ENCODE assay signal across 25 mouse cellular contexts in the genomic region with DNA sequence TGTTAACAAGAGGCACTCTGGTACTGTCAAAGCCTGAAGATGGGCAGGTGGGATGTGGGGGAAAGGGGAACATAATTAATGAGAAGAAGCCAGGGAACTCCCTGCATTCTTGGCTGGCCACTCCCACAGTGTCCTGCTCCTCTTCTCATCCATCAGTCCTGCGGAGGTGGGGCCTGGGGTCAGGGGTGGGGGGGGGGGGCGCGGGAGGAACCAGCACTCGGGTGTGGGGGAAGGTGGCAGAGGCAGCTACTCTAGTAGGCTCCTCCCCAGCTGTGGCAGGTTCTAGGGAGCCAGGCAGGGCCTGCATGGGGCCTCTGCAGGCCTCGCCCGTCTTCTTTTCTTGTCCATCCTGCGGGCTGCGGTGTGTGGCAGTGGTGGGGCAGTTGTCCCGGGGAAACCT. TPM values are rescaled to one million over a fixed set of nuclear protein-coding genes. Genes with fewer than 3 reads are reported as not detected.
DNase-seq lines count a peak whose midpoint lies in the region; ATAC-seq and TF ChIP-seq lines count a peak whose summit lies in the region.
"Had no signal": no experiment of that assay in that cellular context is flagged by ENCODE, and none has a peak within 500 bp of the region (broad histone marks: within the 10 kb centered on the region; RNA-seq: fewer than 3 reads in every experiment).

No protein-coding gene starts in this region.

- TF ChIP-seq POLR2A in kidney, adult 2 months (IDR thresholded peaks at IDR 0.05; ENCODE audit: low read depth, low read length): no peak

- peaks cover 4% of the 10 kb centered on the region; the same call in 1 of the 2 replicates for H3K4me1 ChIP-seq in heart, embryonic 10.5 days
- H3K4me1 ChIP-seq in hindbrain, embryonic 12.5 days: peaks cover 3% of the 10 kb centered on the region; the same call in 1 of the 2 replicates
- no peaks in the 10 kb centered on the region for H3K4me1 ChIP-seq in hindbrain, postnatal 0 days (ENCODE audit: insufficient read depth, low read length)
- no peaks in the 10 kb centered on the region for H3K4me1 ChIP-seq in kidney, postnatal 0 days (replicated peaks; ENCODE audit: insufficient read depth, low read length)
- no peaks in the 10 kb centered on the region for H3K4me1 ChIP-seq in kidney, adult 2 months (ENCODE audit: control insufficient read depth, insufficient read depth, low read length)
- no peaks in the 10 kb centered on the region for H3K4me1 ChIP-seq in E14TG2a.4 (replicated peaks; ENCODE audit: low read depth, low read length)
- H3K4me1 ChIP-seq: embryonic facial prominence, embryonic 12.5 days; heart, embryonic 12.5 days had no signal

- no peaks in the 10 kb centered on the region for H3K9me3 ChIP-seq in heart, embryonic 10.5 days
- no peaks in the 10 kb centered on the region for H3K9me3 ChIP-seq in hindbrain, embryonic 12.5 days (replicated peaks)
- H3K9me3 ChIP-seq in hindbrain, postnatal 0 days (ENCODE audit: low read length): no peaks in the 10 kb centered on the region
- H3K9me3 ChIP-seq in kidney, postnatal 0 days (replicated peaks; ENCODE audit: low read length): no peaks in the 10 kb centered on the region
- peaks cover 13% of the 10 kb centered on the region for H3K9me3 ChIP-seq in E14TG2a.4 (ENCODE audit: low read length)
- H3K9me3 ChIP-seq: embryonic facial prominence, embryonic 12.5 days; forebrain, embryonic 12.5 days; heart, embryonic 12.5 days had no signal

- TF ChIP-seq CTCF in hindbrain, postnatal 0 days (IDR thresholded peaks at IDR 0.05; ENCODE audit: low read depth): no peak
- TF ChIP-seq CTCF in kidney, postnatal 0 days (IDR thresholded peaks at IDR 0.05; ENCODE audit: low read depth): no peak
- TF ChIP-seq CTCF in kidney, adult 2 months (conservative IDR thresholded peaks at IDR 0.05; ENCODE audit: insufficient read depth, insufficient read length, low read depth, low read length): no peak
- TF ChIP-seq CTCF in E14TG2a.4 (conservative IDR thresholded peaks at IDR 0.05; ENCODE audit: low read length): no peak

- H3K27me3 ChIP-seq in heart, embryonic 10.5 days (ENCODE audit: insufficient read depth, poor library complexity, severe bottlenecking): no peaks in the 10 kb centered on the region
- H3K27me3 ChIP-seq in hindbrain, embryonic 12.5 days: no peaks in the 10 kb centered on the region
- no peaks in the 10 kb centered on the region for H3K27me3 ChIP-seq in hindbrain, postnatal 0 days (ENCODE audit: insufficient read depth, low read length)
- no peaks in the 10 kb centered on the region for H3K27me3 ChIP-seq in kidney, postnatal 0 days (ENCODE audit: insufficient read depth, low read length)
- no peaks in the 10 kb centered on the region for H3K27me3 ChIP-seq in kidney, adult 2 months (replicated peaks; ENCODE audit: control insufficient read depth, insufficient read depth, low read length)
- H3K27me3 ChIP-seq in E14TG2a.4 (ENCODE audit: insufficient read depth, low read length): no peaks in the 10 kb centered on the region
- H3K27me3 ChIP-seq: CH12.LX; embryonic facial prominence, embryonic 12.5 days; forebrain, embryonic 12.5 days; heart, embryonic 12.5 days had no signal

- peak; percentile 35; the same call in 1 of the 2 replicates for ATAC-seq in hindbrain, embryonic 12.5 days (ENCODE audit: low FRiP score)
- no peak for ATAC-seq in hindbrain, postnatal 0 days
- peak; percentile 49; the same call in 1 of the 2 replicates for ATAC-seq in kidney, postnatal 0 days (replicated peaks; ENCODE audit: low FRiP score, low read depth)
- ATAC-seq: forebrain, postnatal 0 days; inflammation-experienced regulatory T-cells, adult 6 months; intestine, postnatal 0 days had no signal

- H3K4me3 ChIP-seq in heart, embryonic 10.5 days: no peak overlapping the region
- H3K4me3 ChIP-seq in hindbrain, embryonic 12.5 days: no peak overlapping the region
- H3K4me3 ChIP-seq in hindbrain, postnatal 0 days (ENCODE audit: low read length): no peak overlapping the region
- H3K4me3 ChIP-seq in kidney, postnatal 0 days (replicated peaks; ENCODE audit: low read depth, low read length): no peak overlapping the region
- H3K4me3 ChIP-seq in kidney, adult 2 months (ENCODE audit: insufficient read depth, low read depth, low read length): no peak overlapping the region
- peak overlapping the region; percentile 45 for H3K4me3 ChIP-seq in E14TG2a.4 (replicated peaks; ENCODE audit: low read length)
- H3K4me3 ChIP-seq: embryonic facial prominence, embryonic 12.5 days; forebrain, embryonic 12.5 days; heart, embryonic 12.5 days had no signal

- H3K4me2 ChIP-seq in hindbrain, embryonic 12.5 days (replicated peaks): no peak overlapping the region
- no peak overlapping the region for H3K4me2 ChIP-seq in hindbrain, postnatal 0 days (ENCODE audit: low read depth, low read length)
- H3K4me2 ChIP-seq in kidney, postnatal 0 days (ENCODE audit: low read length): no peak overlapping the region
- H3K4me2 ChIP-seq: embryonic facial prominence, embryonic 12.5 days; forebrain, embryonic 12.5 days; heart, embryonic 12.5 days; hindbrain, embryonic 14.5 days had no signal

- 83% methylated on average over 5 of the region's 9 CpGs for WGBS in heart, embryonic 10.5 days
- WGBS in hindbrain, embryonic 12.5 days: 58% methylated on average over 9 of the region's 9 CpGs
- WGBS in hindbrain, postnatal 0 days: 77% methylated on average over 6 of the region's 9 CpGs
- 53% methylated on average over 9 of the region's 9 CpGs for WGBS in kidney, postnatal 0 days
- 57% methylated on average over 9 of the region's 9 CpGs for WGBS in kidney, adult 2 months

- H3K27ac ChIP-seq in heart, embryonic 10.5 days: 0 out of 2 replicates have a peak overlapping the region, but pooled peaks have one; percentile 33
- no peak overlapping the region for H3K27ac ChIP-seq in hindbrain, embryonic 12.5 days
- H3K27ac ChIP-seq in hindbrain, postnatal 0 days: no peak overlapping the region
- no peak overlapping the region for H3K27ac ChIP-seq in kidney, postnatal 0 days
- no peak overlapping the region for H3K27ac ChIP-seq in kidney, adult 2 months (ENCODE audit: insufficient read depth, low read depth, low read length)
- H3K27ac ChIP-seq: embryonic facial prominence, embryonic 12.5 days; forebrain, embryonic 12.5 days; hindbrain, embryonic 14.5 days had no signal

- H3K9ac ChIP-seq in hindbrain, embryonic 12.5 days: no peak overlapping the region
- H3K9ac ChIP-seq in hindbrain, postnatal 0 days (replicated peaks; ENCODE audit: low read length): no peak overlapping the region
- no peak overlapping the region for H3K9ac ChIP-seq in kidney, postnatal 0 days (ENCODE audit: low read depth, low read length)
- H3K9ac ChIP-seq: embryonic facial prominence, embryonic 12.5 days; forebrain, embryonic 12.5 days; forebrain, postnatal 0 days; heart, embryonic 12.5 days; hindbrain, embryonic 14.5 days had no signal

- H3K36me3 ChIP-seq in heart, embryonic 10.5 days: no peaks in the 10 kb centered on the region
- H3K36me3 ChIP-seq in hindbrain, embryonic 12.5 days: no peaks in the 10 kb centered on the region
- H3K36me3 ChIP-seq in hindbrain, postnatal 0 days (ENCODE audit: insufficient read depth, low read length): no peaks in the 10 kb centered on the region
- no peaks in the 10 kb centered on the region for H3K36me3 ChIP-seq in kidney, postnatal 0 days (ENCODE audit: insufficient read depth, low read length)
- no peaks in the 10 kb centered on the region for H3K36me3 ChIP-seq in kidney, adult 2 months (ENCODE audit: control insufficient read depth, insufficient read depth, low read length)
- no peaks in the 10 kb centered on the region for H3K36me3 ChIP-seq in E14TG2a.4 (ENCODE audit: insufficient read depth, low read length)
- H3K36me3 ChIP-seq: embryonic facial prominence, embryonic 12.5 days; forebrain, embryonic 12.5 days; G1E; heart, embryonic 12.5 days had no signal

- DNase-seq in heart, embryonic 10.5 days (ENCODE audit: low spot score): no peak
- DNase-seq in heart, adult 18-20 months: no peak
- DNase-seq in hindbrain, postnatal 0 days (ENCODE audit: low spot score): no peak
- peak; percentile 3 for DNase-seq in kidney, postnatal 0 days (ENCODE audit: low spot score)
- no peak for DNase-seq in kidney, adult 2 months
- DNase-seq in neural tube, embryonic 10.5 days (ENCODE audit: extremely low spot score, low spot score): no peak
- DNase-seq: adrenal gland, adult 8-10 months; adrenal gland, postnatal 36 days; cerebellum, adult 2 months; cerebellum, postnatal 10 days; forebrain, postnatal 0 days; gastrocnemius, postnatal 25 days; heart, postnatal 4 days had no signal

RNA-seq across cellular contexts. Expression of gene Wdr17, which starts 30.7 kb away (rescaled TPM):
- polyA plus RNA-seq in heart, embryonic 10.5 days (2016; fragmentation: Nextera tagmentation; extraction: Ambion mirVana): 0.72 and 0.76 TPM in 2 replicates
- total RNA-seq in heart, adult 18-20 months (2021): not detected
- polyA plus RNA-seq in hindbrain, embryonic 12.5 days (2016; fragmentation: Nextera tagmentation; extraction: Ambion mirVana): 5.7 and 8.0 TPM in 2 replicates
- total RNA-seq in hindbrain, postnatal 0 days (2014; rRNA removed): 9.1 and 13.1 TPM in 2 replicates
- 10.1 and 11.7 TPM in 2 replicates for polyA plus RNA-seq in hindbrain, postnatal 0 days (2015; fragmentation: Nextera tagmentation; extraction: Ambion mirVana)
- 0.48 and 0.97 TPM in 2 replicates for polyA plus RNA-seq in kidney, postnatal 0 days (2015; fragmentation: Nextera tagmentation; extraction: Ambion mirVana)
- polyA plus RNA-seq in kidney, adult 2 months (2012; rRNA removed): 0.22 and 0.68 TPM in 2 replicates
- total RNA-seq: granulocyte monocyte progenitor cell, adult 5-6 weeks; heart, postnatal 4 days had no signal
- polyA plus RNA-seq: G1E; heart, postnatal 0 days; inflammation-experienced regulatory T-cells, adult 6 months had no signal

RNA-seq across cellular contexts. Expression of gene Gpm6a, which starts 36.9 kb away (rescaled TPM):
- polyA plus RNA-seq in heart, embryonic 10.5 days (2016; fragmentation: Nextera tagmentation; extraction: Ambion mirVana): 6.3 and 11.3 TPM in 2 replicates
- total RNA-seq in heart, adult 18-20 months (2021): 10 to 100 TPM in 1 of 2 experiments, 1 to 10 TPM in 1; 8.2 to 13.0 TPM
- polyA plus RNA-seq in hindbrain, embryonic 12.5 days (2016; fragmentation: Nextera tagmentation; extraction: Ambion mirVana): 144 and 157 TPM in 2 replicates
- total RNA-seq in hindbrain, postnatal 0 days (2014; rRNA removed): 709 and 772 TPM in 2 replicates
- polyA plus RNA-seq in hindbrain, postnatal 0 days (2015; fragmentation: Nextera tagmentation; extraction: Ambion mirVana): 546 and 548 TPM in 2 replicates
- polyA plus RNA-seq in kidney, postnatal 0 days (2015; fragmentation: Nextera tagmentation; extraction: Ambion mirVana): 41.6 and 43.4 TPM in 2 replicates
- 21.8 and 22.4 TPM in 2 replicates for polyA plus RNA-seq in kidney, adult 2 months (2012; rRNA removed)
- total RNA-seq: G1E; granulocyte monocyte progenitor cell, adult 5-6 weeks had no signal
- polyA plus RNA-seq: G1E had no signal
